In the genomic region with DNA sequence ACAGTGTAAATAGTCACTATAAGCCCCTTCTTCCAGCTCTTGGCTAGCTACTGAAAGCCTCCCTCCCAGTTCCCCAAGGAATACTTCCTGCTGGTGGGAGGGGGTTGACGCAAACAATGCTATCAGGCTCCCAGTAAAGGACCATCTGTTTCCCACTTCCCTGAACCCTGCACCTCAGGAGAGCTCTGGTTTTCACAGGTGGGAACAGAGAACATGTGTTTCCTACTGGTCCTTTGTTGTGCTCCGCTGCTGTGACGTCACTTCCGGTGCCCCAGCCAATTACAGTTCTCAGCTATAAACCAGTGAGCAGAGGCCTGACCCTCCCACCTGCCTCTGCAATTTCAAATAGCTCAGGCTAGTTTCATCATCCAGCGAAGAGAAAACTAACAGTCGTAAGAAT, we compare ENCODE assay signal across 8 mouse cellular contexts. TPM values are rescaled to one million over a fixed set of nuclear protein-coding genes. Genes with fewer than 3 reads are reported as not detected.
DNase-seq lines count a peak whose midpoint lies in the region.

A gene (minus strand): TSS at position 206 of the 400 bp plus-strand sequence.

- intact Hi-C loops in heart, postnatal 14 days (cut with DNase I), result no loop called here

- H3K27me3 ChIP-seq in limb, embryonic 10.5 days (ENCODE audit: low read depth, poor library complexity, severe bottlenecking), result no peaks in the 10 kb centered on the region
- no peaks in the 10 kb centered on the region for H3K27me3 ChIP-seq in splenic B cell, adult 2 months (ENCODE audit: control insufficient read depth, insufficient read depth, low read length, poor library complexity, severe bottlenecking)

- peak within 1 kb of the TSS; percentile 56 for H3K27ac ChIP-seq in limb, embryonic 10.5 days

- peaks cover 7% of the 10 kb centered on the region; the same call in 1 of the 2 replicates for H3K4me1 ChIP-seq in limb, embryonic 10.5 days

- DNase-seq in ES-CJ7 (ENCODE audit: low read depth, low spot score), result peak; percentile 30
- peak; percentile 25 for DNase-seq in embryo, embryonic 9.5 days (ENCODE audit: extremely low spot score)
- DNase-seq in heart, postnatal 14 days, result peak; percentile 74 to 75
- peak; percentile 41 for DNase-seq in limb, embryonic 10.5 days (ENCODE audit: low spot score)
- DNase-seq in splenic B cell, adult 2 months (ENCODE audit: low read depth, low spot score), result peak; percentile 15
- DNase-seq in left cerebral cortex, adult 9 months (ENCODE audit: low spot score in 2 of 2), result no peak
- DNase-seq in cerebellum, postnatal 14 days, result no peak
- DNase-seq in ovary, postnatal 36 days (ENCODE audit: low spot score), result no peak

- H3K36me3 ChIP-seq in limb, embryonic 10.5 days, result no peaks in the 10 kb centered on the region
- no peaks in the 10 kb centered on the region for H3K36me3 ChIP-seq in splenic B cell, adult 2 months (ENCODE audit: control insufficient read depth, insufficient read depth, low read length, poor library complexity, severe bottlenecking)

- no peaks in the 10 kb centered on the region for H3K9me3 ChIP-seq in limb, embryonic 10.5 days (replicated peaks)

- WGBS in limb, embryonic 10.5 days, result 80% methylated on average over 6 of the region's 6 CpGs

- no peak within 1 kb of the TSS for H3K4me3 ChIP-seq in limb, embryonic 10.5 days

RNA-seq across cellular contexts. Expression of the gene that starts here (rescaled TPM):
- 1 to 10 TPM; 7.4 TPM for total RNA-seq in heart, postnatal 14 days (2021)
- 0.78 and 1.1 TPM in 2 replicates for polyA plus RNA-seq in limb, embryonic 10.5 days (2016; fragmentation: Nextera tagmentation; extraction: Ambion mirVana)

Comparison
In these comparisons a context has a peak if more than half of its experiments do, and no peak if none do; other contexts are left out.
1. DNase-seq: peak in ES-CJ7 (single experiment), embryo, embryonic 9.5 days (single experiment), heart, postnatal 14 days (2 of 2), limb, embryonic 10.5 days (single experiment) and splenic B cell, adult 2 months (single experiment); none in left cerebral cortex, adult 9 months (0 of 2), cerebellum, postnatal 14 days (0 of 2) and ovary, postnatal 36 days (single experiment).